14 mouse cellular contexts compared by ENCODE assay signal in the genomic region with DNA sequence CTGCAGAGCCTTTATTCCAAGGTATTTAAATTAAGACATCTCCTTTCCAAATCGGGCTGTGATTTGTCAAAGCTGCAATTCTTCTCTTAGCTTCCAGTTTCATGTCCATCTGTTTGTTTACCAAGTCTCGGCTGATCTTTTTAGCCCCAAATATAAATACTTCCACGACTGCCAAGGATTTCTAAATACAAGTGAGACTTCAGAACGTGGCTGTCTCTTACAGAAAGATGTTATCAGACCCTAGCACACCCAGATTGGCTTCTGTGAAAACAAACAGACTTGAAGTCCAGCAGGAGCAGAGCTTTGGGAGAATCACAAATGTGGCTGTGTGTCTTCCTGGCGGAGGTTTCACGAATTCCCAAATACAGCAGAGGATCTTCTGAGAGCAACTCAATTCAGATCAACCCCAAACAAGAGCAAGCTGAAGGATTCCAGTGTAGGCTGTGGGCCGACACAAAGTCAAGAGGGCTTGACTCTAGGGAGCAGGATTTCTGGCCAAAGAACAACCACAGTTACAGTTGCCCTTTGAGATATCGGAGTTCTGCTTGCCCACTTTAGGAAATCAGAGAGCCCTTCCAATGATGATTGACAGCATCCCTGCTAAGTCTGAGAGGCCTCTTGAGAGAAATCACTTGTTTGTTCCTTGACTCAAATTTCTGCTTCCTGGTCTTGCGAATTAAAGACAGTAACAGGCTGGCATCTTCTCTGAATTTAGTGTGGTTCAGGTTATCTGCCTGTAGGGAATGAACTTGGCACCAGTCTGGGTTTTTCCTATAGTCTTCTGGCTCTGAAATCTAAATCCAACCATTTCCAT. TPM values are rescaled to one million over a fixed set of nuclear protein-coding genes. Genes with fewer than 3 reads are reported as not detected.
DNase-seq lines count a peak whose midpoint lies in the region; TF ChIP-seq lines count a peak whose summit lies in the region.
"Had no signal": no experiment of that assay in that cellular context is flagged by ENCODE, and none has a peak within 500 bp of the region (broad histone marks: within the 10 kb centered on the region; RNA-seq: fewer than 3 reads in every experiment).

No protein-coding gene starts in this region.

- DNase-seq in gastrocnemius, adult 2 months, result no peak
- DNase-seq in gastrocnemius, postnatal 14 days, result no peak
- no peak for DNase-seq in left cerebral cortex, adult 2 months (ENCODE audit: extremely low spot score in 1 of 2, low spot score in 2 of 2)
- no peak for DNase-seq in left cerebral cortex, adult 18-20 months (ENCODE audit: low spot score in 2 of 2)
- peak; percentile 30 to 53 for DNase-seq in lung, postnatal 4 days
- DNase-seq in cerebellum, adult 11 months, result no peak
- DNase-seq in cerebellum, postnatal 10 days, result no peak
- DNase-seq: adrenal gland, postnatal 14 days; cerebellum, adult 18-20 months; gastrocnemius, postnatal 36 days; kidney, adult 18-20 months had no signal

- no peak for TF ChIP-seq POLR2A in cortical plate, adult 2 months (IDR thresholded peaks at IDR 0.05; ENCODE audit: extremely low read depth, insufficient read depth, low read length)

- no peak overlapping the region for H3K4me3 ChIP-seq in gastrocnemius, adult 2 months
- H3K4me3 ChIP-seq in left cerebral cortex, adult 2 months, result no peak overlapping the region
- no peak overlapping the region for H3K4me3 ChIP-seq in cortical plate, adult 2 months (ENCODE audit: insufficient read depth, low read length)

- intact Hi-C loops in gastrocnemius, adult 2 months (cut with DNase I), result no loop called here
- intact Hi-C loops in gastrocnemius, postnatal 14 days (cut with DNase I; ENCODE audit: low total_unique reads), result no loop called here
- intact Hi-C loops in left cerebral cortex, adult 2 months (cut with DNase I), result no loop called here

- H3K27ac ChIP-seq in gastrocnemius, adult 2 months, result peak overlapping the region; percentile 59
- peak overlapping the region; percentile 82 for H3K27ac ChIP-seq in left cerebral cortex, adult 2 months
- peak overlapping the region; percentile 39; the same call in 1 of the 2 replicates for H3K27ac ChIP-seq in cortical plate, adult 2 months (ENCODE audit: insufficient read depth, low read length)
- H3K27ac ChIP-seq: liver, embryonic 14.5 days had no signal

- no peak for TF ChIP-seq CTCF in gastrocnemius, adult 2 months (IDR thresholded peaks at IDR 0.05)
- no peak for TF ChIP-seq CTCF in left cerebral cortex, adult 2 months (IDR thresholded peaks at IDR 0.05)
- no peak for TF ChIP-seq CTCF in cortical plate, adult 2 months (IDR thresholded peaks at IDR 0.05; ENCODE audit: extremely low read depth, insufficient read depth, low read length)

- H3K4me1 ChIP-seq in cortical plate, adult 2 months (ENCODE audit: control insufficient read depth, insufficient read depth, low read length), result peaks cover 9% of the 10 kb centered on the region

RNA-seq across cellular contexts. Expression of a gene that starts 34.4 kb away (rescaled TPM):
- total RNA-seq in gastrocnemius, adult 2 months (2021), result 100 to 1,000 TPM; 675 to 775 TPM
- total RNA-seq in gastrocnemius, postnatal 14 days (2021), result 100 to 1,000 TPM; 125 to 230 TPM
- total RNA-seq in left cerebral cortex, adult 2 months (2021), result 10 to 100 TPM; 48.4 to 58.1 TPM
- 10 to 100 TPM; 48.8 to 61.9 TPM for total RNA-seq in left cerebral cortex, adult 18-20 months (2021)
- polyA plus RNA-seq in cortical plate, adult 2 months (2012; rRNA removed), result 35.1 and 35.3 TPM in 2 replicates
- total RNA-seq: neutrophil, adult 5-6 weeks had no signal

Comparison
In these comparisons a context has a peak if more than half of its experiments do, and no peak if none do; other contexts are left out.
1. DNase-seq: peak in lung, postnatal 4 days (2 of 2); none in gastrocnemius, adult 2 months (single experiment), gastrocnemius, postnatal 14 days (single experiment), left cerebral cortex, adult 2 months (0 of 2), left cerebral cortex, adult 18-20 months (0 of 2), cerebellum, adult 11 months (single experiment) and cerebellum, postnatal 10 days (0 of 2).
2. Peak in every context shown above with its lines, with median percentiles within 50 percentile points of each other: H3K27ac ChIP-seq.